Mouse (Mus musculus) induced T-regulatory cell, adult 2 months (primary cell): ENCODE measurements at regions not wholly inside any gene's neighbourhood (a gene's known extent, or its start where the extent isn't known, plus 50 kb on each side); places are given as distances from the start of the nearest gene placed in this dataset.
"Not testable (repeated sequence)": the region's sequence is repeated elsewhere in the genome, so short reads cannot be mapped to it uniquely, and the experiment has no call there.

Experiments used
- DNase-seq: peaks from one replicate; pipeline ENCODE4 v3.0.0-alpha.2; 2012; ENCODE audit warnings: low read depth

GRCm38 (mm10) chr17:62287127-62287526, 594.0 kb downstream of the Efna5 start:
- DNase-seq = no peak

- DNase-seq = no peak
These were observed 594.7 kb downstream of the Efna5 start for GRCm38 (mm10) chr17:62286086-62287080.

- no peak for DNase-seq
These were observed 600.9 kb downstream of the Efna5 start for GRCm38 (mm10) chr17:62280201-62280600.

GRCm38 (mm10) chr17:62271399-62271798, 609.7 kb downstream of the Efna5 start:
- DNase-seq = no peak

- no peak for DNase-seq
These were observed 611.8 kb downstream of the Efna5 start for GRCm38 (mm10) chr17:62269279-62269678.

- no peak for DNase-seq
These were observed 627.7 kb downstream of the Efna5 start for GRCm38 (mm10) chr17:62253448-62253847.

- DNase-seq = no peak
These were observed 633.1 kb downstream of the Efna5 start for GRCm38 (mm10) chr17:62248011-62248410.

- DNase-seq = no peak
These were observed 634.5 kb downstream of the Efna5 start for GRCm38 (mm10) chr17:62246650-62247049.

GRCm38 (mm10) chr17:62230939-62231338, 650.2 kb downstream of the Efna5 start:
- DNase-seq = no peak

- no peak for DNase-seq
These were observed 670.6 kb downstream of the Efna5 start for GRCm38 (mm10) chr17:62210441-62211025.

GRCm38 (mm10) chr17:62202658-62203057, 678.5 kb downstream of the Efna5 start:
- no peak for DNase-seq

GRCm38 (mm10) chr17:62200491-62200890, 680.6 kb downstream of the Efna5 start:
- DNase-seq = no peak

GRCm38 (mm10) chr17:62199559-62199958, 681.6 kb downstream of the Efna5 start:
- DNase-seq = no peak

GRCm38 (mm10) chr17:62178612-62179210, 702.4 kb downstream of the Efna5 start:
- DNase-seq = no peak

GRCm38 (mm10) chr17:62176336-62176735, 704.8 kb downstream of the Efna5 start:
- DNase-seq = no peak

- no peak for DNase-seq
These were observed 708.8 kb downstream of the Efna5 start for GRCm38 (mm10) chr17:62172305-62172704.

- no peak for DNase-seq
These were observed 709.6 kb downstream of the Efna5 start for GRCm38 (mm10) chr17:62171532-62171931.

- no peak for DNase-seq
These were observed 719.7 kb downstream of the Efna5 start for GRCm38 (mm10) chr17:62161457-62161856.

GRCm38 (mm10) chr17:62160301-62160700, 720.8 kb downstream of the Efna5 start:
- no peak for DNase-seq

- no peak for DNase-seq
These were observed 746.1 kb downstream of the Efna5 start for GRCm38 (mm10) chr17:62135050-62135449.

- DNase-seq = not testable (repeated sequence)
These were observed 769.4 kb downstream of the Efna5 start for GRCm38 (mm10) chr17:62111703-62112102.

- no peak for DNase-seq
These were observed 772.1 kb downstream of the Efna5 start for GRCm38 (mm10) chr17:62109052-62109451.

GRCm38 (mm10) chr17:62083281-62083680, 797.8 kb downstream of the Efna5 start:
- no peak for DNase-seq
